Mouse (Mus musculus): ENCODE measurements at regions not wholly inside any gene's neighbourhood (a gene's known extent, or its start where the extent isn't known, plus 50 kb on each side); places are given as distances from the start of the nearest gene placed in this dataset.

DNA sequence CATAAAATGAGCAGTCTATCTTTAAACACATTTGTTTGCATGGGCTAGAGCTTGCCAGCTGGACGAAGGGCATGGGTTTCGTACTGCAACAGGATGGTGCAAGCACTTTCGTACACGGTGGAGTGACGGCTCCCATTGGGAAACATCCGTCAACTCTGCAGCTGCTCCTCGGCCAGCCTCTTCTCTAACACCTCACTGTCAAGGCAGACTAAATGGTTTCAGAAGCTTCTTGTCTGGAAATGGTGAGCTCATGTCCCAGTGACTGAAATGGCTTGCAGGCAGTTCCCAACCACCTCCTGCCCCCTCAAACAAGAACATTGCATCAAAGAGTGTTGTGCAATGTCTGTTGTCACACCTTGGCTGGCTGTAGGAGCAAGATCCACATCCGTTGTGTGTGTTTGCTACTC is 163.4 kb downstream of the Trib2 start:
- no peak for TF ChIP-seq CTCF (IDR thresholded peaks at IDR 0.05; ENCODE audit: borderline replicate concordance, control insufficient read depth, extremely low read depth, insufficient read depth, low read length, poor library complexity)
- no peak for TF ChIP-seq POLR2A (IDR thresholded peaks at IDR 0.05; ENCODE audit: control insufficient read depth, extremely low read depth, insufficient read depth, low read length, poor library complexity)
